Mouse (Mus musculus) urinary bladder, postnatal 14 days (tissue): Measurements from ENCODE around the gene Pls1.

Source experiments
- DNase-seq: peaks from one replicate; pipeline ENCODE4 v3.0.0; 2021; ENCODE audit warnings: low spot score

Pls1 gene

DNA sequence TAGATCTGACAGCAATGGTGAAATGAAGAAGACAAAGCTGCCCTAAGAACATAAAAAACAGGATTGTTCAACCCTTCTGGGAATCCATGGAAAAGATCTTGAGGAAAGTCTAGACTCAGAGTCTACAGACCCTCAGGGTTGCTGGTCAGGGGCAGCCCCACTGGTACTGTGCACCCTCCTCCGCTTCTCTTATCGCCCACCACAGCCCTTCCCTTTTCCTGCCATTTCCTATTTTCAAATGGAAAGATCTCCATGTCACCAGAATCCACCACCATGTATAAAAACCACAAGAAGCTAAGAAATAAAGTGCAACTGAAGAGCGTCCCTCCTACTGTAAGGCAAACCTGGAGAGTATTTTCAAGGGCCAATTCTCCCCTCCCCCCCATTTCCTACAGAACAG is 41.3 kb downstream of the Pls1 start:
- no peak for DNase-seq

- DNase-seq: peak; percentile 25
Measured at GRCm38 (mm10) chr9:95801610-95802451, 43.3 kb downstream of the Pls1 start.

- DNase-seq: no peak
Measured at GRCm38 (mm10) chr9:95796323-95796722, 48.8 kb downstream of the Pls1 start.

DNA sequence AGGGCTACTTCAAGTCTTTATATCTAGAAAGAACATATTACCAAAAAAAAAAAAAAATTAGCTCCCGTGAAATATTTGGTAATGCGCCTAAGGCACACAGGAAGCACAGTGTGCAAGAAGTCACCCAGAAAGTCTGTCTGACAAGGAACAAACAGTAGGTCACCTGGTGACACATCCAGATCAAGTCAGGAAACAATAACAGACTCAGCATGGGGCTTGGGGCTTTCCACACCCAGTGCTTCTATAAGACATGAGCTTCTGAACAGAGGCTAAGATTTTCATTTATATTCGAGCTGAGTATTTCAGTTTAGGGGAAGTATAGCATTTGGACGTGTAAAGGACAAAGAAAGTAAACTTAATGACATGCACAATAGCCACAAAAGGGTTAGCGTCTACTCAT is 49.3 kb downstream of the Pls1 start:
- DNase-seq: no peak

DNA sequence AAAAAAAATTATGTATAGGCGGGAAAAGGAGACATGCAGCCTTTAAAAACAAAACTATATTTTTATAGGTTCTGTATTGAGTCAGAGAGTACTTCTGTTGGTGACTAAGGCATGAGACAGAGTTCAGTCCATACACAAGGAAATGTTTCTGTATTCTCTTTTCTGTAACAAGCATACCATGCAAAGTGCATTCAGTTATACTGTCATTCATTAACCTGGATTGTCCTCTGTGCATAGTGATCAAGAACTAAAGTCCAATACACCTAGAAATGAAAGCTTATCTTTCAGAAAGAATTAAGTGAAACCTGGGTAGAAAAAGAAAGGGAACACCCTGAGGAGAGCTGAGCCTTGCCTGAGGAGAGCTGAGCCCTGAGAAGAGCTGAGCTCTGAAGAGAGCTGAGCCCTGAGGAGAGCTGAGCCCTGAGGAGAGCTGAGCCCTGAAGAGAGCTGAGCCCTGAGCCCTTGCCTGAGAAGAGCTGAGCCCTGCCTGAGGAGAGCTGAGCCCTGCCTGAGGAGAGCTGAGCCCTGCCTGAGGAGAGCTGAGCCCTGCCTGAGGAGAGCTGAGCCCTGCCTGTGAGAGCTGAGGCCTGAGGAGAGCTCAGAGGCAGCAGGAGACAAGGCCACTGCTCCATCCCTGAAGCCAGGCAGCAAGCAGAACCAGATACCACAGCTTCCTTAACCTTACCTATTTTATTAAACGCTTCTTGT is 49.9 kb downstream of the Pls1 start:
- no peak for DNase-seq

- no peak for DNase-seq
Measured at GRCm38 (mm10) chr9:95793986-95794744, 50.9 kb downstream of the Pls1 start.

- no peak for DNase-seq
Measured at GRCm38 (mm10) chr9:95784888-95785511, 60.1 kb downstream of the Pls1 start.

- no peak for DNase-seq
Measured at GRCm38 (mm10) chr9:95783646-95784293, 61.3 kb downstream of the Pls1 start.

GRCm38 (mm10) chr9:95771671-95772070 is 73.4 kb downstream of the Pls1 start:
- DNase-seq: no peak

DNA sequence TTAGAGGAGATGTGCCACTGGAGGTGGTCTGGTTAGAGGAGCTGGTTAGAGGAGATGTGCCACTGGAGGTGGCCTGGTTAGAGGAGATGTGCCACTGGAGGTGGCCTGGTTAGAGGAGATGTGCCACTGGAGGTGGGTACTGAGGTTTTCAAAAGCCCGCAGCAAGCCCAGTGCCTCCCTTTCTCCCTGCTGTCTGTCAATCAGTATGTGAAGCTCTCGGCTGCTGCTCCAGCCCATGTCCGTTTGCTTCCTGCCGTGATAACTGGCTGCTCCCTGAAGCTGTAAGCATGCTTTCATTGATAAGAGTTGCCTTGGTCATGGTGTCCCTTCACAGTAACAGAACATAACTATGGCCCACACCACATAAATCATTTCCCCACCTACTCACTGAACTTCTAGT is 81.9 kb downstream of the Pls1 start:
- DNase-seq: no peak

DNA sequence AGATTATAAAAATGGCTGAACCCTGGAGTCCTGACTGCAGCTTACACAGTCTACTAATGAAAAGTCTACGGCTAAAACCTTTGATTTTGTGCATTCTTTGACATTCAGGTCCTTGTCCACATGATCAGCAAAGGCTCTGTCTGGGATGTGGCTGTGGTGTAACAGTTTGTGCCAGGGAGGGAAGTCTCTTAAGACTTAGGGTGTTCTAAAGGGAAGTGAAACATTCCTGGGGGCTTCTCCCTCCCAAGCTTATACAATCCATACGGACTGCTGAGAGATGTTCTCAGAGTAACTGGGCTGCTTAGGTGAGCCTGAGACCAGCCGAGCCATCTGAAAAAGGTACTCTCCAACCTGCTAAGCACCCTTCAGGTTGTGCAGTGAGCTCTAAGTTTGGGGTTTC is 82.9 kb downstream of the Pls1 start:
- DNase-seq: no peak

- no peak for DNase-seq
Measured at GRCm38 (mm10) chr9:95761381-95761780, 83.7 kb downstream of the Pls1 start.

DNA sequence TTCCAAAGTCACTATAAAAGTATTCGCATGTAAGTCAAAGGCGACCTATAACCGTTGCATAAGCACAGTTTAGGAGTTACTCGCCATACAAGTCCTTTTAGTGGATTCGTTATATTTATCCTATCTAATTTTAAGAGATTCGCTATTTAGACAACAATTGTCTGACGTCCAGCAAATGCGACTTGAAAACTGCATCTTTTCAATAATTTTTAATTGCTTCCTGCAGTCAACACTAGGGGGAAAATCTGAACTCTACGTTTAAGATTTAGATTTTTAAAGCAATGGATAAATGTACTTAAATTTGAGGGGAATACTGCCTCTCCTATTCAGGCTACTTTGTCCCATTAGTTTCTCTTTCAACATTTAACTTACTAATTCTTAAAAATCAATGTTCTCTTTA is 94.4 kb downstream of the Pls1 start:
- no peak for DNase-seq

GRCm38 (mm10) chr9:95750037-95750511 is 95.0 kb downstream of the Pls1 start, which contains the start of gene Trpc1:
Gene Trpc1 (minus strand): TSS chr9:95750375.
- DNase-seq: peak; percentile 74

GRCm38 (mm10) chr9:95749461-95749928 is 95.6 kb downstream of the Pls1 start:
- no peak for DNase-seq

DNA sequence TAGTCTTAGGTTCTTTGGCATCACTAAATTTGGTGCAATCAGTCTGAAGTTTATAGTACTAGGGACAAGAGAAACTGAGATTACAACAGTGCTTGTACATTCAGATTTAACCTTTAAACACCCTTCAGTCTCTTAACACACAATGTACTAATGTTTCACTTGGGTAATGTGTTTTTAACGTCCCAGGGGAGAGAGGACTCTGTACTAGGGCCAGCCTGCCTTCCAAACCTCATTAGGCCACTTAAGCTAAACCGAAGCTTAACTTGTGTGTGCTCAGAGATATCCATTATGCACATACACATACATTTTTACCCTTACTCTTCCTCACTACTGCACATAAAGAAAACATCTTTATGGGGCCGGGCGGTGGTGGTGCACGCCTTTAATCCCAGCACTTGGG is 97.8 kb downstream of the Pls1 start:
- DNase-seq: no peak

DNA sequence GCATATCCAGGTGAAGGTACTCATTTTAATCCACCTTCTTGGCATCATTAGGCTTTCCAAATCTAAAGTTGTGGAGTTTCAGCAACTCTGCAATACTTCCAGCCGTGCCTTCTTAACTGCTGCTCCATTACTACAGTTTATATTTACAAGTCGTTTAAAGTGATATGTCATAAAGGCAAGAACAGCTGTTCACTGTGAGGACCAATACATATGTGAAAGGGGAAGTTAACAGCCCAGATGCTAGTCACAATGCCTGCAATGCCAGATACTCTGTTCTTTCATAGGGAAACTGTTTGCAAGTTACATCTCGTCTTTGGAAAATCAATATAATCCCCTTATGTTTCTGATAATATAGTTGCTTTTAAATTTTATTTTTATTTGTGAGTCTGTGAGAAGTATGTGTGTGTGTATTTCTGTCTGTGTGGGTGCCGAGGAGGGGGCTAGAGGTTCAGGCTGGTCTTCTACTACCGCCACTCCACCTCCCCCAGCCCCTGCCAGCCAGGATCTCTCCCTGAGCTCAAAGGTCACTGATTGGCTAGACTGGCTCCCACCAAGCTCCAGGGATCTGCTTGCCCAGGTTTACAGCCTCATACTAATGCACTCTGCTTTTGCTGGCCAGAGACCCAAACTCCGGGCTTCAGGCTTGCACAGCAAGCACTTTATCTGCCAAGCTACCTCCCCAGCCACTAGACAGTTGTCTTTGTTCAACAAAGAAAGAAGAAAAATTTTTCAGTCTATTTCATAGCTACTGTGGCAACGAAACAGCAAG is 100.1 kb downstream of the Pls1 start:
- no peak for DNase-seq

DNA sequence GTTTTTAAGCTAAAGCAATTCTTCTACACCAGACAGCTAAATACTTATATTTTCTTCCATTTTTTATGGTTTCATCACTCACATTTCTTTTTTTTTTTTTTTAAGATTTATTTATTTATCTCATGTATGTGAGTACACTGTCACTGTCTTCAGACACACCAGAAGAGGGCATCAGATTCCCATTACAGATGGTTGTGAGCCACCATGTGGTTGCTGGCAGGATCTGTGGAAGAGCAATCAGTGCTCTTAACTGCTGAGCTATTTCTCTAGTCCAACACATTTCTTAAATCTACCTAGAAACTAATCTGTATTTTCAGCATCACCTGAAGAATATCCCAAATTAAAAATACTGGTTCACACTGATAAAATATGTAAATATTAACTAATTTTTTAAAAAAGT is 108.9 kb downstream of the Pls1 start:
- DNase-seq: no peak

DNA sequence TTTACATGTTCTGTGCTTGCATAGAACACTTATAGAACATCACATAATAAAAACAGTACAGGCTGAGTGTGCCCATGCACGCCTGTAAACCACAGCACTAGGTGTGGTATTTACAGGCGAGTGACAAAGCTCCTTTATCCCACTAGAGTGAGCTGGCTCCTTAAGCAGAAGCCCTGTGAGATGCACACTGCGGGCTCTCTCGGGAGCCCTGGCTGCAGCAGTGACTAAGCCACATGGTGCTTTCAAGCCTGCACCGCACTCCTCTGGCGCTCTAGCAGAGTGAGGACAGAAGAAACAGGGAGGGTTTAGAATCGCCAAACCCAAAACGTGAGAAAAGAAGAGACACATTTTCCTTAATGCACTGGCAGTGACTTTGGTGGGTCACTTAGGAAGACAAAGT is 132.5 kb downstream of the Pls1 start:
- no peak for DNase-seq

GRCm38 (mm10) chr9:95708943-95709342 is 136.2 kb downstream of the Pls1 start:
- no peak for DNase-seq

DNA sequence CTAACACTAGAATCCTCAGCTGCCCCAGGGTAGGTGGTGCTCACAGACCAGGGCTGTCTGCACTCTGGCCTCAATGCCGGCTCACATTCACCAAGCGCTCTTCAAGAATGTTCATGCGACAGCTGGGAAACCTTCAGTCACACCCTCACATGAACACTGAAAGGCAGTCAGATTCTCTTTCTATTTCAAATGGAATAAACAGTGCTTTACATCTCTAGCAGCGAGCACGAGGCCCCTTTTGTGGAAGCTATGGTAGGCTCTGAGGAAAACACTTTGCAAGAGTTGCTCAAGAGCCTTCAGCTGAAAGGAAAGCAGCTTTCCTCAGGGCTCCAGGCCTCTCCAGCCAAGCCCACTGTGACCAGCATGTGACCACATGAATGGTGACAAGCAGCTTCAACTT is 139.7 kb downstream of the Pls1 start:
- no peak for DNase-seq
